ENCODE assay signal across 19 mouse cellular contexts in the genomic region with DNA sequence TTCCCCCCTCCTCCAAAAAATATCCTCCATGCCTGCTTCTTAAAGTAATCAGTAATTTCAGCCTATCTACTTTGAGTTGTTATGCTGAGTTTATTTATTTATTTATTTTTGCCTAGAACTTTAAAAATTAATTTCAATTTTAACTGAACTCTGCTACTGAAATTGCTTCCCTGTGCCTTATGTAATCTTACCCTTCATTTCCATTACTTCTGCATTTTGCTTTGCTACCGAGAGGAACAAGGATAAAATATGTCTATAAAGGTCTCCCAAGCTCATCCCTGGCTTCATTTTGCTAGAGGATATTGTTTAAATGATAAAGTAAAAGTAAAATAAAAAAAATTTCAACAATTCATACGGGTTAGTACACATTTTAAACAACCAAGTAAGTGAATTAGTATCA.
"Had no signal": no experiment of that assay in that cellular context is flagged by ENCODE, and none has a peak within 500 bp of the region (broad histone marks: within the 10 kb centered on the region; RNA-seq: fewer than 3 reads in every experiment).

No protein-coding gene starts in this region.

- H3K27me3 ChIP-seq: midbrain, embryonic 12.5 days; neural tube, embryonic 13.5 days; neural tube, embryonic 15.5 days; stomach, embryonic 15.5 days had no signal

- H3K4me1 ChIP-seq: neural tube, embryonic 13.5 days; neural tube, embryonic 15.5 days; stomach, embryonic 15.5 days had no signal

- H3K9me3 ChIP-seq: midbrain, embryonic 10.5 days; midbrain, embryonic 12.5 days; neural tube, embryonic 13.5 days; neural tube, embryonic 15.5 days; stomach, embryonic 15.5 days had no signal

- H3K27ac ChIP-seq: midbrain, embryonic 10.5 days; midbrain, embryonic 12.5 days; neural tube, embryonic 13.5 days; neural tube, embryonic 15.5 days; stomach, embryonic 15.5 days; stomach, postnatal 0 days had no signal

- H3K36me3 ChIP-seq: midbrain, embryonic 10.5 days; midbrain, embryonic 12.5 days; neural tube, embryonic 13.5 days; neural tube, embryonic 15.5 days; stomach, embryonic 15.5 days had no signal

- H3K4me3 ChIP-seq: midbrain, embryonic 10.5 days; midbrain, embryonic 12.5 days; myocyte; neural tube, embryonic 13.5 days; neural tube, embryonic 15.5 days; stomach, embryonic 15.5 days had no signal

- ATAC-seq: midbrain, embryonic 16.5 days had no signal

- DNase-seq: lung, adult 18-20 months; lung, embryonic 14.5 days; lung, postnatal 10 days; lung, postnatal 4 days; midbrain, embryonic 14.5 days; retina, postnatal 1 day; right cerebral cortex, postnatal 25 days; right cerebral cortex, postnatal 4 days; thymus, adult 2 months; thymus, postnatal 25 days; thymus, postnatal 4 days had no signal

- H3K9ac ChIP-seq: lung, embryonic 14.5 days; midbrain, embryonic 12.5 days; neural tube, embryonic 13.5 days; neural tube, embryonic 15.5 days; stomach, embryonic 15.5 days had no signal

- H3K4me2 ChIP-seq: lung, embryonic 14.5 days; midbrain, embryonic 12.5 days; neural tube, embryonic 13.5 days; neural tube, embryonic 15.5 days; stomach, embryonic 15.5 days had no signal
